Mouse (Mus musculus) CH12.LX (cell line): ENCODE measurements around the gene Cmtm4.

Experiments
- CHD2 ChIP-seq: IDR thresholded peaks from 2 replicates; pipeline ENCODE4 v1.6.1; 2011; ENCODE audit warnings: low read length, improper control_type of control experiment
- CTCF ChIP-seq, 2 experiments: IDR thresholded peaks in 1 of 2; conservative IDR thresholded peaks in 1 of 2; 2 replicates each; pipeline ENCODE4 v1.5.1; 2011 to 2012; ENCODE audit warnings: low read depth in 2 of 2, low read length in 2 of 2, improper control_type of control experiment in 1 of 2, inconsistent platforms in 1 of 2, mild to moderate bottlenecking in 1 of 2, moderate library complexity in 1 of 2
- ELF1 ChIP-seq: IDR thresholded peaks from 2 replicates; pipeline ENCODE4 v1.6.1; 2014; ENCODE audit warnings: low read depth, mild to moderate bottlenecking, inconsistent platforms, low read length, improper control_type of control experiment
- IRF4 ChIP-seq: IDR thresholded peaks from 2 replicates; pipeline ENCODE4 v1.6.1; 2014; ENCODE audit warnings: low read depth, mild to moderate bottlenecking, inconsistent platforms, low read length, improper control_type of control experiment
- PAX5 ChIP-seq: IDR thresholded peaks from 2 replicates; pipeline ENCODE4 v1.6.1; 2012; ENCODE audit warnings: low read length, inconsistent platforms, mixed read lengths

- TF ChIP-seq ELF1 (no peak), PAX5 (no peak), IRF4 (no peak), CTCF (conservative IDR thresholded peaks at IDR 0.05 in 1 of 2, IDR thresholded peaks at IDR 0.05 in 1 of 2; ENCODE audit: low read depth in 2 of 2, low read length in 2 of 2) (no peak), CHD2 (no peak)
Observed at GRCm38 (mm10) chr8:104346706-104347105, 48.9 kb downstream of the Cmtm4 start.
